Mouse (Mus musculus): ENCODE results near the gene Olfr199. TPM values are rescaled to one million over a fixed set of nuclear protein-coding genes. Genes with fewer than 3 reads are reported as not detected.
"Not testable (repeated sequence)": the region's sequence is repeated elsewhere in the genome, so short reads cannot be mapped to it uniquely, and the experiment has no call there.

Gene Olfr199
- polyA plus RNA-seq (2016; fragmentation: Nextera tagmentation; extraction: Ambion mirVana) = not detected in 2 replicates

DNA sequence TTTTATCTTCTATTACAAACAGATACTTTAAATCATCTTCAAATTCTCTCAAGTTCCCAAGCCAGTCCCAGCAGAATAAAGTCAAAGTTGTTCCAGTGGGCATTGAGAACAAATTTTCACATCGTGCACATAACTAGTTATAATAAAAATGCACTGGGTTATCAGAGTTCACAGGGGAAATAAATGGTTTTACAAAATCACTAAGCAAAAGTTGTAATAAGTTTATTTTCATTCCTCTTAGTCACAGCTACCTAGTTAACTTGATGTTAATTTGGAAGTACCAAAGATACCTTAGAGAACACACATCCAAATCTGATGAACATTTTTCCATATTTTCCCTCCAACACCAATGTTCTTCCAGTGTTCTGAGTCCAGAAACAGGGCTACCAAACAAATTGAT, at the start of gene Olfr199:
Gene Olfr199 (minus strand): TSS at position 101 of the 400 bp plus-strand sequence.
- not testable (repeated sequence) for H3K4me2 ChIP-seq; H3K27me3 ChIP-seq; H3K27ac ChIP-seq; H3K36me3 ChIP-seq; H3K9me3 ChIP-seq; H3K4me1 ChIP-seq (replicated peaks); ATAC-seq (ENCODE audit: insufficient number of reproducible peaks, insufficient read depth, low FRiP score, low TSS enrichment, low read depth); H3K4me3 ChIP-seq (replicated peaks); H3K9ac ChIP-seq (replicated peaks)
- WGBS = 80% methylated on average over 1 of the region's 1 CpGs

DNA sequence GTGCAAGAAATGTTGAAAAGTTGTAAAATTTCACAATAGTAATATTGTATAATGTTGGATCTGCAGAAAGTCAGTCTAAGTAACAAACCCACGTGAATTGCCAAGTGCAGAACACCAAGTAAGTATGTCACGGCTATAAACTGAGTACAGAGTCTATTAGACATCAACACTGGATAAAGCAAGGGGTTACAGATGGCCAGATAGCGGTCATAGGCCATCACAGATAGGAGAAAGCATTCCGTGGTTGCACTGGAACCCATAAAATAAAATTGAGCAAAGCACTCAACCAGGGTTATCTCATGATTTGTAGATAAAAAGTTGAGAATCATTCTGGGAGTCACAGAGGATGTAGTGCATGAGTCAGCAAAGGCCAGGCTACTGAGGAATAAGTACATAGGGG, 49.5 kb upstream of the Olfr199 start:
- WGBS = 78% methylated on average over 4 of the region's 4 CpGs
- H3K36me3 ChIP-seq; H3K9ac ChIP-seq (replicated peaks); H3K27me3 ChIP-seq; H3K4me1 ChIP-seq (replicated peaks); H3K4me3 ChIP-seq (replicated peaks); ATAC-seq (ENCODE audit: insufficient number of reproducible peaks, insufficient read depth, low FRiP score, low TSS enrichment, low read depth); H3K9me3 ChIP-seq; H3K4me2 ChIP-seq; H3K27ac ChIP-seq: not testable (repeated sequence)

DNA sequence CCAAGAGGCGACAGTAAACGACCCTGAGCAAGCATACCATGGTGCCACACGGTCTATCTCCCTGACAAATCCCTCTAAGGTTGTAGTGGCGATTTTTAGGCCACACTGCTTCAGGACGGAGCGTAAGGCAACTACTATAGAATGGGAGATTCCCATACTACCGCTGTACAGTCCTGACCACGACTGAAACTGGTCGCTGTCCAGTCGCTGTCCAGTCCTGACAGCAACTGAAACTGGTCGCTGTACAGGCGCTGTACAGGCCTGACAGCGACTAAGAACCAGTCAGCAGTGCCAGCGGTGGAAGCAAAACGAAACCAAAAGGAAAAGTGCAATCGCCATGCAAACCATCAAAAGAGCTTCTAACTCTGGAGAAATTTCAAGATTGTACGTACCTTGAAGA, 30.1 kb upstream of the Olfr199 start:
- no peak overlapping the region for H3K4me3 ChIP-seq (replicated peaks)
- H3K27ac ChIP-seq = no peak overlapping the region
- no peaks in the 10 kb centered on the region for H3K27me3 ChIP-seq
- ATAC-seq (ENCODE audit: insufficient number of reproducible peaks, insufficient read depth, low FRiP score, low TSS enrichment, low read depth) = no peak
- no peaks in the 10 kb centered on the region for H3K4me1 ChIP-seq (replicated peaks)
- WGBS = 84% methylated on average over 17 of the region's 17 CpGs
- H3K4me2 ChIP-seq = no peak overlapping the region
- no peak overlapping the region for H3K9ac ChIP-seq (replicated peaks)
- no peaks in the 10 kb centered on the region for H3K36me3 ChIP-seq
- H3K9me3 ChIP-seq = 0 out of 2 replicates have a peak, but pooled peaks cover 4% of the 10 kb centered on the region

DNA sequence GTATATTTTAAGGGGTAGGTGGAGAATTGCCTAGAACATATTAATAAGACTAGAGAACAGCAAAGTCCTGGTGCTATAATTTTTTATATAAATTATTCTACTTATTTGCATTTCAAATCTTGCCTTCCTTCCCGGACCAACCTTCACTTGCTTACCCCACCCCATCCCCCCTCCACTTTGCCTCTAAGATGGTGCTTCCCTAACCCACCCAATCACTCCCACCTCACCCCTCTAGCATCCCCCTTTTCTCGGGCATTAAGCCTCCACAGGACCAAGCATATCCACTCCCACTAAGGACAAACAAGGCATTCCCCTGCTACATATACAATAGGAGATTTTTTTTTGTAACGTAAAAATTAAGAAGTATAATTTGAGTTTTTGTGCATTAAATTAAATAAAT, 1.7 kb downstream of the Olfr199 start:
- not testable (repeated sequence) for ATAC-seq (ENCODE audit: insufficient number of reproducible peaks, insufficient read depth, low FRiP score, low TSS enrichment, low read depth); H3K4me3 ChIP-seq (replicated peaks); H3K36me3 ChIP-seq; H3K9me3 ChIP-seq; H3K27ac ChIP-seq; H3K4me1 ChIP-seq (replicated peaks); H3K9ac ChIP-seq (replicated peaks); H3K4me2 ChIP-seq; H3K27me3 ChIP-seq
- 81% methylated on average over 3 of the region's 3 CpGs for WGBS

DNA sequence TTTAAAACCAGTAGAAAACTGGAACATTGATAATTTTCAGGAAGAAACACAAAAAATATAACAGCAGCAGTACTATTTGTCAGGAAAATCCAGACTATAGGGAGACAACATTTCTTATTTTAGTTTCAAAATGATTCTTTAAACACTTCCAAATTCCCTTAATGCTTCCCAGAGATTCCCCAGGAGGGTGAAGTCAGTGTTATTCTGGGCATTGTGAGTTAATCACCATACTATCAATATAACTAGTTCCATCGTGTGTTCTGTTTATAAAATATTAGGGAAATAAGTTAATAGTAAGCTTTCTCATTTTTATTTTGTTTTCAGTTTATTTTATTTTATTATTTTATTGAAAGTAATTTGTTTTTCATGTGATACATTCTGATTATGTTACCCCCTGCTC, 16.1 kb downstream of the Olfr199 start, which contains the start of gene Olfr198:
Gene Olfr198 (minus strand): TSS at position 101 of the 400 bp plus-strand sequence.
- H3K36me3 ChIP-seq; H3K4me3 ChIP-seq (replicated peaks); H3K9ac ChIP-seq (replicated peaks); H3K4me1 ChIP-seq (replicated peaks); H3K4me2 ChIP-seq; ATAC-seq (ENCODE audit: insufficient number of reproducible peaks, insufficient read depth, low FRiP score, low TSS enrichment, low read depth); H3K27ac ChIP-seq; H3K27me3 ChIP-seq; H3K9me3 ChIP-seq: not testable (repeated sequence)
- WGBS = 84% methylated on average over 1 of the region's 1 CpGs

DNA sequence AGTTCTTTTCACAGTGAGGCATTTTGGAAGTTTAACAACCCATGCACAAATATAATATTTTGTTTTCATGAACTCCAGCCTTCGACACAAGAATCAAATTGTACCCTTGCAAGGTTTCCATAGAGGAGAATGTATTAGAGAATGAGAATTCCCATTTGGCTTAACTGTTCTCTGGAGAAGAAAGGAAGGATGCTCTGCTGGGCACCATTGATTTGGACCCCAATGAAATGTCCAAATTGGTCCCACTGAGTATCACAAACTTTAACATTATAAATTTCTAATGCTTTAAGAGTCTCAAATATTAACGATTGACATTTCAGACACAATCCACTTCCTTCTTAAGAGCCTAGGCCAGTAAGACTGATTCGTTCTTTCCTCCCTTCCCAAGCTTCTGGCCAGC, 49.2 kb downstream of the Olfr199 start, which contains the start of gene Olfr196:
Gene Olfr196 (minus strand): TSS at position 101 of the 400 bp plus-strand sequence.
- no peak for ATAC-seq (ENCODE audit: insufficient number of reproducible peaks, insufficient read depth, low FRiP score, low TSS enrichment, low read depth)
- WGBS = 76% methylated on average over 3 of the region's 3 CpGs
- Histone ChIP-seq H3K9me3 (no peaks in the 10 kb centered on the region), H3K9ac (replicated peaks) (no peak within 1 kb of the TSS), H3K4me1 (replicated peaks) (no peaks in the 10 kb centered on the region), H3K27ac (no peak within 1 kb of the TSS), H3K27me3 (no peaks in the 10 kb centered on the region), H3K4me2 (no peak within 1 kb of the TSS), H3K4me3 (replicated peaks) (no peak within 1 kb of the TSS), H3K36me3 (no peaks in the 10 kb centered on the region)

Other genes with a start within 250 kb of the Olfr199 start
- not detected in 2 replicates for gene Olfr183, start 224.4 kb downstream of the Olfr199 start, polyA plus RNA-seq (2016; fragmentation: Nextera tagmentation; extraction: Ambion mirVana)
- gene Olfr186, start 189.5 kb downstream of the Olfr199 start, polyA plus RNA-seq (2016; fragmentation: Nextera tagmentation; extraction: Ambion mirVana) = not detected in 2 replicates
- not detected in 2 replicates for gene Olfr187, start 180.0 kb downstream of the Olfr199 start, polyA plus RNA-seq (2016; fragmentation: Nextera tagmentation; extraction: Ambion mirVana)
- gene Olfr190, start 141.8 kb downstream of the Olfr199 start, polyA plus RNA-seq (2016; fragmentation: Nextera tagmentation; extraction: Ambion mirVana) = not detected in 2 replicates
- not detected in 2 replicates for gene Olfr191, start 129.9 kb downstream of the Olfr199 start, polyA plus RNA-seq (2016; fragmentation: Nextera tagmentation; extraction: Ambion mirVana)
- not detected in 2 replicates for gene Olfr193, start 107.9 kb downstream of the Olfr199 start, polyA plus RNA-seq (2016; fragmentation: Nextera tagmentation; extraction: Ambion mirVana)
- not detected in 2 replicates for gene Olfr194, start 98.7 kb downstream of the Olfr199 start, polyA plus RNA-seq (2016; fragmentation: Nextera tagmentation; extraction: Ambion mirVana)
- not detected in 2 replicates for gene Olfr195, start 72.7 kb downstream of the Olfr199 start, polyA plus RNA-seq (2016; fragmentation: Nextera tagmentation; extraction: Ambion mirVana)
- not detected in 2 replicates for gene Olfr196, start 49.3 kb downstream of the Olfr199 start, polyA plus RNA-seq (2016; fragmentation: Nextera tagmentation; extraction: Ambion mirVana)
- gene Olfr198, start 16.2 kb downstream of the Olfr199 start, polyA plus RNA-seq (2016; fragmentation: Nextera tagmentation; extraction: Ambion mirVana) = not detected in 2 replicates
- not detected in 2 replicates for gene Olfr201, start 52.9 kb upstream of the Olfr199 start, polyA plus RNA-seq (2016; fragmentation: Nextera tagmentation; extraction: Ambion mirVana)
- not detected in 2 replicates for gene Olfr202, start 67.0 kb upstream of the Olfr199 start, polyA plus RNA-seq (2016; fragmentation: Nextera tagmentation; extraction: Ambion mirVana)
- not detected in 2 replicates for gene Olfr203, start 79.1 kb upstream of the Olfr199 start, polyA plus RNA-seq (2016; fragmentation: Nextera tagmentation; extraction: Ambion mirVana)
- not detected in 2 replicates for gene Olfr204, start 98.5 kb upstream of the Olfr199 start, polyA plus RNA-seq (2016; fragmentation: Nextera tagmentation; extraction: Ambion mirVana)
- not detected in 2 replicates for gene Olfr205, start 111.4 kb upstream of the Olfr199 start, polyA plus RNA-seq (2016; fragmentation: Nextera tagmentation; extraction: Ambion mirVana)
- not detected in 2 replicates for gene Olfr206, start 129.5 kb upstream of the Olfr199 start, polyA plus RNA-seq (2016; fragmentation: Nextera tagmentation; extraction: Ambion mirVana)
- not detected in 2 replicates for gene Olfr209, start 144.2 kb upstream of the Olfr199 start, polyA plus RNA-seq (2016; fragmentation: Nextera tagmentation; extraction: Ambion mirVana)
- gene Gabrr3, start 187.6 kb upstream of the Olfr199 start, polyA plus RNA-seq (2016; fragmentation: Nextera tagmentation; extraction: Ambion mirVana) = 0.05 TPM in 2 replicates